Mouse (Mus musculus): ENCODE results near the gene Sbno1. TPM values are rescaled to one million over a fixed set of nuclear protein-coding genes. Genes with fewer than 3 reads are reported as not detected.
"Not testable (repeated sequence)": the region's sequence is repeated elsewhere in the genome, so short reads cannot be mapped to it uniquely, and the experiment has no call there.

The Sbno1 gene
- total and polyA plus RNA-seq, 2 experiments from 2014 or later = 41.0 to 80.4 TPM

- H3K4me3 ChIP-seq (ENCODE audit: low read depth, low read length) = no peak overlapping the region
- H3K36me3 ChIP-seq (ENCODE audit: insufficient read depth, low read length) = peaks cover 22% of the 10 kb centered on the region; the same call in 1 of the 2 replicates
- 84% methylated on average over 17 of the region's 17 CpGs for WGBS
- H3K9me3 ChIP-seq (ENCODE audit: low read length) = no peaks in the 10 kb centered on the region
- H3K4me1 ChIP-seq (ENCODE audit: insufficient read depth, low read length) = peaks cover 11% of the 10 kb centered on the region
- peak; percentile 57 for DNase-seq (ENCODE audit: low spot score)
- H3K27me3 ChIP-seq (ENCODE audit: insufficient read depth, low read length) = no peaks in the 10 kb centered on the region
- no peak for ATAC-seq (ENCODE audit: low FRiP score)
- no peak for TF ChIP-seq CTCF (IDR thresholded peaks at IDR 0.05)
- H3K27ac ChIP-seq (ENCODE audit: low read depth, low read length) = peak overlapping the region; percentile 55; the same call in 1 of the 2 replicates
- H3K9ac ChIP-seq (replicated peaks; ENCODE audit: low read length, poor library complexity, severe bottlenecking) = no peak overlapping the region
- H3K4me2 ChIP-seq (ENCODE audit: low read depth, low read length, poor library complexity, severe bottlenecking) = peak overlapping the region; percentile 15; the same call in 1 of the 2 replicates
These were observed 76.6 kb downstream of the Sbno1 start for GRCm38 (mm10) chr5:124349196-124349595.

DNA sequence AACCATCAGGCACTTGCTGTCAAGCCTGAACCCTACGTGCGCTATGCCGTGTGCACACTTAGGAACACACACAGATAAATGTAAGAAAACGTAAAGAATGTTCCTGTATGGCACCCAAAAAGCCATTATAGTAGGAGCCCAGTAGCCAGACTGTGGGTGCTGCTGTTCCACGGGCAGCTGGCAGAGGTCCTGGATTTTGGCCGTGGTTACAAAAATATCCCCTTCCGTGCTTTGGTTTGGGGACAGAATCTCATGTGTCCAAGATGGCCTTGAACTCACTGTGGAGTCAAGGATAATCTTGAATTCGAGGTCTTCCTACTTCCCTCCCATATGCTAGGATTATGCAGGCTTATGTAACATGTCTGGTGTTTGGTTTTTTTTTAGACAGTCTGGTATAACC, 82.9 kb downstream of the Sbno1 start:
- Histone ChIP-seq H3K4me1 (ENCODE audit: insufficient read depth, low read length) (no peaks in the 10 kb centered on the region), H3K27ac (ENCODE audit: low read depth, low read length) (no peak overlapping the region), H3K9me3 (ENCODE audit: low read length) (no peaks in the 10 kb centered on the region), H3K4me3 (ENCODE audit: low read depth, low read length) (no peak overlapping the region), H3K4me2 (ENCODE audit: low read depth, low read length, poor library complexity, severe bottlenecking) (no peak overlapping the region), H3K36me3 (ENCODE audit: insufficient read depth, low read length) (0 out of 2 replicates have a peak, but pooled peaks cover 15% of the 10 kb centered on the region), H3K9ac (replicated peaks; ENCODE audit: low read length, poor library complexity, severe bottlenecking) (no peak overlapping the region), H3K27me3 (ENCODE audit: insufficient read depth, low read length) (no peaks in the 10 kb centered on the region)
- ATAC-seq (ENCODE audit: low FRiP score) (no peak), DNase-seq (ENCODE audit: low spot score) (no peak)
- WGBS = 78% methylated on average over 8 of the region's 8 CpGs
- TF ChIP-seq CTCF (IDR thresholded peaks at IDR 0.05) = no peak

- DNase-seq (ENCODE audit: low spot score); ATAC-seq (ENCODE audit: low FRiP score); H3K4me3 ChIP-seq (ENCODE audit: low read depth, low read length); H3K9ac ChIP-seq (replicated peaks; ENCODE audit: low read length, poor library complexity, severe bottlenecking); H3K27ac ChIP-seq (ENCODE audit: low read depth, low read length); H3K4me1 ChIP-seq (ENCODE audit: insufficient read depth, low read length); H3K4me2 ChIP-seq (ENCODE audit: low read depth, low read length, poor library complexity, severe bottlenecking); H3K9me3 ChIP-seq (ENCODE audit: low read length); H3K27me3 ChIP-seq (ENCODE audit: insufficient read depth, low read length): not testable (repeated sequence)
- H3K36me3 ChIP-seq (ENCODE audit: insufficient read depth, low read length) = 0 out of 2 replicates have a peak, but pooled peaks cover 15% of the 10 kb centered on the region
- peak; percentile 26; the same call in 1 of the 2 replicates for TF ChIP-seq CTCF (IDR thresholded peaks at IDR 0.05)
- 70% methylated on average over 6 of the region's 6 CpGs for WGBS
These were observed 84.0 kb downstream of the Sbno1 start for GRCm38 (mm10) chr5:124341753-124342339.

GRCm38 (mm10) chr5:124338791-124339190, 87.0 kb downstream of the Sbno1 start:
- no peak for DNase-seq (ENCODE audit: low spot score)

DNA sequence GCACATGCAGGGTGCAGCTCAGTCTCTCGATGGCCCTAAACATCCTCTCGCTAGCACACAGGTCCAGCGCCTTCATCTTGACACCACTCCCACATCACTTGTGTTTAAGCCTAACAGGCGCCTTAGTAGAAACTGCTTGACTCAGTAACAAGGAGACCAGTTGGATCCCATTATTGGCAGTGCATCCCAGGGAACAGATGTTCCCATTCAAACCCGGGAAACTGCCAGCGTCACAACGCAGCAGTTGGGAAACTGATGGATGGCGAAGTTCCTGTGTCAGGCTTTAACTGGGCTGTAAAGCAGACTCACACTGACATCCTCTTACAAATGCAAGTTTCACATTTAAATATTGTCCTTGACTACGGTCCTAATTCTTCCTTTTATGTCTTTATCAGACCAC, 87.9 kb downstream of the Sbno1 start:
- Histone ChIP-seq H3K27ac (ENCODE audit: low read depth, low read length) (no peak overlapping the region), H3K27me3 (ENCODE audit: insufficient read depth, low read length) (no peaks in the 10 kb centered on the region), H3K9ac (replicated peaks; ENCODE audit: low read length, poor library complexity, severe bottlenecking) (no peak overlapping the region), H3K4me2 (ENCODE audit: low read depth, low read length, poor library complexity, severe bottlenecking) (no peak overlapping the region), H3K36me3 (ENCODE audit: insufficient read depth, low read length) (0 out of 2 replicates have a peak, but pooled peaks cover 8% of the 10 kb centered on the region), H3K4me3 (ENCODE audit: low read depth, low read length) (no peak overlapping the region), H3K9me3 (ENCODE audit: low read length) (no peaks in the 10 kb centered on the region), H3K4me1 (ENCODE audit: insufficient read depth, low read length) (no peaks in the 10 kb centered on the region)
- no peak for TF ChIP-seq CTCF (IDR thresholded peaks at IDR 0.05)
- ATAC-seq (ENCODE audit: low FRiP score) (no peak), DNase-seq (ENCODE audit: low spot score) (peak; percentile 55)
- WGBS = 59% methylated on average over 9 of the region's 9 CpGs

More at GRCm38 (mm10) chr5:124338791-124339190, 87.0 kb downstream of the Sbno1 start:
- Histone ChIP-seq H3K4me2 (ENCODE audit: low read depth, low read length, poor library complexity, severe bottlenecking) (no peak overlapping the region), H3K4me3 (ENCODE audit: low read depth, low read length) (no peak overlapping the region), H3K9ac (replicated peaks; ENCODE audit: low read length, poor library complexity, severe bottlenecking) (no peak overlapping the region), H3K27ac (ENCODE audit: low read depth, low read length) (0 out of 2 replicates have a peak overlapping the region, but pooled peaks have one; percentile 38), H3K9me3 (ENCODE audit: low read length) (no peaks in the 10 kb centered on the region), H3K36me3 (ENCODE audit: insufficient read depth, low read length) (0 out of 2 replicates have a peak, but pooled peaks cover 8% of the 10 kb centered on the region), H3K27me3 (ENCODE audit: insufficient read depth, low read length) (no peaks in the 10 kb centered on the region), H3K4me1 (ENCODE audit: insufficient read depth, low read length) (no peaks in the 10 kb centered on the region)
- 90% methylated on average over 8 of the region's 8 CpGs for WGBS
- no peak for TF ChIP-seq CTCF (IDR thresholded peaks at IDR 0.05)
- ATAC-seq (ENCODE audit: low FRiP score) = no peak

DNA sequence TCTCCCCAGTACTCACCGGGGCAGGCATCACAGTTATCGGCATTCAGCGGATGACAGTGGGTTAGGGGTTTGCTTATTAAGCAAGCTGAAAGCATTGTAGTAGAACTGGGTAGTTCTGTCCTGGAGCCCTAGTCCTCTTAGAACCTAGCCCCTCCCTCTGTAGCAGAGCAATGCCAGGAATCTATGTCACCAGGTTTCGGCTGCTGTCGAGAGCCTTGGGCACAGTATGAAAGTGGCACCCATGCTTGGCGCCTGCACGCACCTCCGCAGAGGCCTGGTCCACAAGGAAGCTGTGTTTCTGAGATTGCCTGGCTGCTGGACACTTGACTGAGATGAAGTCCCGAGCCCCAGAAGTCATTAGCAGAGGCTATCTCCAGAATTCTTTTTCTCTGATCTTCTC, 88.7 kb downstream of the Sbno1 start:
- no peak overlapping the region for H3K27ac ChIP-seq (ENCODE audit: low read depth, low read length)
- H3K9me3 ChIP-seq (ENCODE audit: low read length) = no peaks in the 10 kb centered on the region
- no peak overlapping the region for H3K4me2 ChIP-seq (ENCODE audit: low read depth, low read length, poor library complexity, severe bottlenecking)
- no peaks in the 10 kb centered on the region for H3K4me1 ChIP-seq (ENCODE audit: insufficient read depth, low read length)
- TF ChIP-seq CTCF (IDR thresholded peaks at IDR 0.05) = no peak
- H3K27me3 ChIP-seq (ENCODE audit: insufficient read depth, low read length) = no peaks in the 10 kb centered on the region
- H3K9ac ChIP-seq (replicated peaks; ENCODE audit: low read length, poor library complexity, severe bottlenecking) = peak overlapping the region; percentile 29; the same call in 1 of the 2 replicates
- no peak overlapping the region for H3K4me3 ChIP-seq (ENCODE audit: low read depth, low read length)
- 0 out of 2 replicates have a peak, but pooled peaks cover 8% of the 10 kb centered on the region for H3K36me3 ChIP-seq (ENCODE audit: insufficient read depth, low read length)
- DNase-seq (ENCODE audit: low spot score) (no peak), ATAC-seq (ENCODE audit: low FRiP score) (no peak)
- WGBS = 88% methylated on average over 9 of the region's 9 CpGs
